Mouse (Mus musculus) kidney, postnatal 36 days (tissue): ENCODE results near the gene Ppp1r14a.
A peak's percentile ranks its signal among the peaks of the same experiment; 100 is the strongest.

Experiments used
- DNase-seq, 2 experiments: peaks; one replicate each; pipeline ENCODE4 v3.0.0; 2021 to 2022; ENCODE audit warnings: mixed read lengths in 2 of 2

Gene Ppp1r14a

GRCm38 (mm10) chr7:29304463-29305262 lies 15.6 kb downstream of the Ppp1r14a start:
- no peak for DNase-seq

GRCm38 (mm10) chr7:29305263-29305988 lies 16.3 kb downstream of the Ppp1r14a start:
- no peak for DNase-seq

GRCm38 (mm10) chr7:29306108-29306507 lies 17.0 kb downstream of the Ppp1r14a start:
- DNase-seq: no peak

GRCm38 (mm10) chr7:29306619-29307018 lies 17.5 kb downstream of the Ppp1r14a start:
- DNase-seq: peak; percentile 42 to 63

- peak; percentile 92 to 94 for DNase-seq
Observed at GRCm38 (mm10) chr7:29307350-29308104, 18.4 kb downstream of the Ppp1r14a start.

- DNase-seq: peak; percentile 38 to 65
Observed at GRCm38 (mm10) chr7:29309221-29309721, 20.2 kb downstream of the Ppp1r14a start.

GRCm38 (mm10) chr7:29309749-29310148 lies 20.6 kb downstream of the Ppp1r14a start:
- DNase-seq: no peak

GRCm38 (mm10) chr7:29313051-29313450 lies 23.9 kb downstream of the Ppp1r14a start:
- DNase-seq: no peak

- DNase-seq: no peak
Observed at GRCm38 (mm10) chr7:29313572-29314261, 24.6 kb downstream of the Ppp1r14a start.

GRCm38 (mm10) chr7:29314844-29315628 lies 25.9 kb downstream of the Ppp1r14a start:
- DNase-seq: no peak

- DNase-seq: no peak
Observed at GRCm38 (mm10) chr7:29316137-29316734, 27.1 kb downstream of the Ppp1r14a start.

GRCm38 (mm10) chr7:29316976-29317375 lies 27.9 kb downstream of the Ppp1r14a start:
- no peak for DNase-seq

- no peak for DNase-seq
Observed at GRCm38 (mm10) chr7:29317558-29317957, 28.4 kb downstream of the Ppp1r14a start.

GRCm38 (mm10) chr7:29318115-29318911 lies 29.2 kb downstream of the Ppp1r14a start:
- no peak for DNase-seq

GRCm38 (mm10) chr7:29319337-29320307 lies 30.5 kb downstream of the Ppp1r14a start:
- no peak for DNase-seq

GRCm38 (mm10) chr7:29327087-29327486 lies 38.0 kb downstream of the Ppp1r14a start:
- no peak for DNase-seq

- DNase-seq: no peak
Observed at GRCm38 (mm10) chr7:29328984-29329383, 39.9 kb downstream of the Ppp1r14a start.

- DNase-seq: no peak
Observed at GRCm38 (mm10) chr7:29334156-29334555, 45.0 kb downstream of the Ppp1r14a start.

- DNase-seq: no peak
Observed at GRCm38 (mm10) chr7:29335276-29335675, 46.2 kb downstream of the Ppp1r14a start.
